Mouse (Mus musculus) bone marrow, adult 2 months (tissue): Measurements from ENCODE around the gene Ascc2.

ENCODE experiments used
- CTCF ChIP-seq: fragments of 200-500 bp; IDR thresholded peaks from 2 replicates; pipeline ENCODE4 v1.5.1; 2011; ENCODE audit warnings: low read length, control low read depth; ENCODE audit not compliant: control insufficient read depth, insufficient read depth
- POLR2A ChIP-seq: fragments of 200-500 bp; IDR thresholded peaks from 2 replicates; pipeline ENCODE4 v1.6.1; 2011; ENCODE audit warnings: low read depth, mild to moderate bottlenecking, control low read depth, low read length, borderline replicate concordance; ENCODE audit not compliant: control insufficient read depth

GRCm38 (mm10) chr11:4688632-4689380 is 51.3 kb downstream of the Ascc2 start:
- TF ChIP-seq POLR2A, result no peak
- TF ChIP-seq CTCF, result no peak
